Mouse (Mus musculus): Measurements from ENCODE around the gene Ppp2r5c. TPM values are rescaled to one million over a fixed set of nuclear protein-coding genes. Genes with fewer than 3 reads are reported as not detected.

Gene Ppp2r5c
- total RNA-seq, 2 experiments from 2014 or later = 242 to 247 TPM

DNA sequence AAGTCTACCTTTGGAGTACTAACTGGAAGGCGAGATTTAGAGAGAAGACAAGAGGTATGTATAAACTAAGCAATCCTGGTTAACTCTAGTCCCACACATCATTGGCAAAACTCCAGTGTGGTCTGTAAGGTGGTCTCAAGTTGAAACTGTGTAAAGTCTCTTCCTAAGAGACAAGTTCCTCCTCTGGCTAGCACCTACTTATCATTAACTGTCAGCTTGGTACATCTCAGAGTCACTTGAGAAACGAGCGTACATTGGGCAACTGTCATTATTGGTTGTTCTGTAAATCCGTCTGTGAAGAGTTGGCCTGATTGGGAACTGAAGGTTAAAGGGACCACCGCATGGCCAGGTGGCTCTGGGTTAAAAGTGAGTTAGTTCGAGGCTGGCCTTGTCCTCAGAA is 141.7 kb downstream of the Ppp2r5c start:
- intact Hi-C loops (cut with DNase I) = no loop called here
- no peak for DNase-seq (ENCODE audit: low spot score in 2 of 2)

- intact Hi-C loops (cut with DNase I) = loop anchor here (5.0 kb wide), 1 partner anchor 139 kb away; no protein-coding TSS in a partner anchor
- no peak for DNase-seq (ENCODE audit: low spot score in 2 of 2)
Observed at GRCm38 (mm10) chr12:110590804-110591259, 143.9 kb downstream of the Ppp2r5c start.

- intact Hi-C loops (cut with DNase I) = loop anchor here (5.0 kb wide), 1 partner anchor 139 kb away; no protein-coding TSS in a partner anchor
- DNase-seq (ENCODE audit: low spot score in 2 of 2) = peak; percentile 100
Observed at GRCm38 (mm10) chr12:110591260-110591883, 144.5 kb downstream of the Ppp2r5c start.

DNA sequence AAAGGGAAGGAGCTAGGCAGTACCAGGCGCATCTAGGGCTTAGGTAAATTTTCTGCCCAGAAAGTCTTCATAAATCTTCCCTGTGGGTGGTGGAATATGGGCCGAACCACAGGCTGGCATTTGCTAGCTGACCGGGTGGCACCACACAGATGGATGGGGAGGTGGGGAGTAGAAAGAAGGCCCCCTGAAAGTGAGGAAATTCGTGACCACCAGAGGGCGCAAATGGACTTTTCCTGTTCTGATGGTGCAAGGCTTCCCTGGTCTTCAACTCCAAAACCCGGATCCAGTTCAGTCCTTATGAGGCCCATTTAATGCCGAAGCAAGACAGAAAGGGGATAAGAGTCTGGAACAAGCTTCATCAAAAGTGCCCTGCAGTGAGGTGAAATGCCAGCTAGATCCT is 151.6 kb downstream of the Ppp2r5c start:
- DNase-seq (ENCODE audit: low spot score in 2 of 2) = peak; percentile 81 to 84
- intact Hi-C loops (cut with DNase I) = no loop called here

- intact Hi-C loops (cut with DNase I) = loop anchor here (5.0 kb wide), 2 partner anchors 98 to 243 kb away; partner anchors contain the start of gene Mok
- peak in 1 of 2 experiments; percentile 52 for DNase-seq (ENCODE audit: low spot score in 2 of 2)
Observed at GRCm38 (mm10) chr12:110599791-110600190, 152.9 kb downstream of the Ppp2r5c start.

DNA sequence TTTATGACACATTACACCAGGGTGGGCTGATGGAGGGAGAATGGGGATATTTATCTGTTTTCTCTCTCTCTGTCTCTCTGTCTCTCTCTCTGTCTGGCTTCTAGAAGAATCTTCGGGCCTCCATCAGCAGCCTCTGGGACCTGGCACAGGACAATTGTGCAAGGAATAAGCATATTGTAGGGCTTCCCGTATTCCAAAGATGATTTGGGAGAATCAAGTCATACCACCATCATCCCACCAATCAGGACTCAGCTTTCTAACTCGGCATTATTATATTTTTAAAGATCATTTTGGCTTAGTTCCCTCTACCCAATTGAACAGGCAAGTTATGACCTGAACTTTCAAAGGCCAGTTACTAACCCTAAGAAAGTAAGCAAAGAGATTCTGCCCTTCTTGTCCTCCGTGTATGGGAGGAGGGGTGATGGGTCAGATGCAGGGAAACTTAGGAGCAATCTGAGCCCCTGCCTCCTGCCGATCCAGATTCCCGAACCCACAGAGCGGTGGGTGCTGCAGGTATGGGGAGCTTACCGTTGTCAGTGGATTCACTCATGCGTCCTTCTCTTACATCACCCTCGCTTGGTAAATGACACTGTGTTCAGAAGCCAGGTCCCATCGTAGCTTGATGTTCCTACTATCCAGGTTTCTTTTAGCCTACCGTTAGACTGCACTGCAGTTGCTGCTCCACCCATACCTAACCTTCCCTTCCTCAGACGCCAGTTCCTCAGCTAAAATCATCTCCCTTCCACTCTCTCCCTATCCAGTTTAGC is 153.5 kb downstream of the Ppp2r5c start:
- DNase-seq (ENCODE audit: low spot score in 2 of 2) = peak in 1 of 2 experiments; percentile 53
- intact Hi-C loops (cut with DNase I) = loop anchor here (5.0 kb wide), 2 partner anchors 97 to 242 kb away; partner anchors contain the start of gene Mok

GRCm38 (mm10) chr12:110601241-110602218 is 154.6 kb downstream of the Ppp2r5c start, which contains the start of gene Dync1h1:
TSS of gene Dync1h1 (plus strand) at chr12:110601452.
- peak; percentile 92 to 95 for DNase-seq (ENCODE audit: low spot score in 2 of 2)
- intact Hi-C loops (cut with DNase I) = loop anchor here (5.0 kb wide), 2 partner anchors 96 to 241 kb away; partner anchors contain the start of gene Mok

DNA sequence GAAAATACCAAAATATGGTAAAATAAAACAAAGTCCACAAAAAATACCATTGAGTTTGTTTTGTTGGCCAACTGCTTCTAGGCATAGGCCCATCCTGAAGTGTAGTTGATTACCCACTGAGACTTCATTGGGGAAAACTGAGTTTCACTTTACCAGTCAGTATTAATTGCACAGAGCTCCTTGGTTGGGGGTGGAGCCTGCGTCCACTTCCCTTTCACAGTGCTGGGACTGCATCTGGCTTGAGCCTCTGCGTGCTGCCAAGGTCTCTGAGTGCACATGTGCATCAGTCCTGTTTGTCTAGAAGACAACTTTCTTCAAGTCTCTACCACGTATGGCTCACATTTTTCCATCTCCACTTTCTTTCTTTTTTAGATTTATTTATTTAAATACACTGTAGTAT is 159.2 kb downstream of the Ppp2r5c start:
- no peak for DNase-seq (ENCODE audit: low spot score in 2 of 2)
- intact Hi-C loops (cut with DNase I) = no loop called here

GRCm38 (mm10) chr12:110606676-110607075 is 159.8 kb downstream of the Ppp2r5c start:
- no peak for DNase-seq (ENCODE audit: low spot score in 2 of 2)
- intact Hi-C loops (cut with DNase I) = no loop called here

- intact Hi-C loops (cut with DNase I) = no loop called here
- DNase-seq (ENCODE audit: low spot score in 2 of 2) = peak; percentile 34 to 73
Observed at GRCm38 (mm10) chr12:110608460-110609152, 161.7 kb downstream of the Ppp2r5c start.

GRCm38 (mm10) chr12:110609153-110609497 is 162.2 kb downstream of the Ppp2r5c start:
- DNase-seq (ENCODE audit: low spot score in 2 of 2) = no peak
- intact Hi-C loops (cut with DNase I) = no loop called here

GRCm38 (mm10) chr12:110610713-110611112 is 163.8 kb downstream of the Ppp2r5c start:
- DNase-seq (ENCODE audit: low spot score in 2 of 2) = no peak
- intact Hi-C loops (cut with DNase I) = no loop called here

DNA sequence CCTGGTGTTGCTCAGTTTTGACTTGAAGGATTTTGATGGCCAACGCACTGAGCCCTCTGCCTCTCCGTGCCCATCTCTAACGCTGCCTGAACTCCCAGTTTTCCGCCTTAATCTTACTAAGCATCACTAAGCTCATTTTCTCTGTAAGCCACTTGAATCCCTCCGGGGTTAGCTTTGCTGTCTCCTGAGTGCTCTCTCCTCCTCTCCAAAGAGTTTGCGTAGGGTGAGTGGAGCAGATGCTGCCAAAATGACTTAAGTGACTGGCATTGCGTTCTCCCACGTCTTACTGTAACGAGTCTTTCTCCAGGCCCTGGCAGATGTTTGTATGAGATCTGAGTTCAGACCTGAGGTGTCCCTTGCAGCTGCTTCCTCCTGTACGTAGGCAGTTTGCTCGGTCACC is 183.1 kb downstream of the Ppp2r5c start:
- intact Hi-C loops (cut with DNase I) = loop anchor here (5.0 kb wide), 1 partner anchor 37 kb away; no protein-coding TSS in a partner anchor

More for the DNA sequence above, 183.1 kb downstream of the Ppp2r5c start:
- DNase-seq (ENCODE audit: low spot score in 2 of 2) = no peak

Other genes with a start within 250 kb of the Ppp2r5c start
- 1 to 10 TPM; 1.2 to 4.1 TPM for gene Dio3, start 168.1 kb upstream of the Ppp2r5c start, total RNA-seq (2021)
- 100 to 1,000 TPM; 318 to 323 TPM for gene Dync1h1, start 154.3 kb downstream of the Ppp2r5c start, total RNA-seq (2021)
- gene 1700001K19Rik, start 235.5 kb downstream of the Ppp2r5c start, total RNA-seq (2021) = not detected